Mouse (Mus musculus): Measurements from ENCODE around the gene Olfr272. TPM values are rescaled to one million over a fixed set of nuclear protein-coding genes. Genes with fewer than 3 reads are reported as not detected.

The Olfr272 gene
- polyA plus RNA-seq (2015; fragmentation: Nextera tagmentation; extraction: Ambion mirVana), result not detected in 2 replicates

GRCm38 (mm10) chr4:52919078-52919477 is at the start of gene Olfr272:
Olfr272 (minus strand) TSS chr4:52919178.
- DNase-seq (ENCODE audit: low spot score), result no peak

DNA sequence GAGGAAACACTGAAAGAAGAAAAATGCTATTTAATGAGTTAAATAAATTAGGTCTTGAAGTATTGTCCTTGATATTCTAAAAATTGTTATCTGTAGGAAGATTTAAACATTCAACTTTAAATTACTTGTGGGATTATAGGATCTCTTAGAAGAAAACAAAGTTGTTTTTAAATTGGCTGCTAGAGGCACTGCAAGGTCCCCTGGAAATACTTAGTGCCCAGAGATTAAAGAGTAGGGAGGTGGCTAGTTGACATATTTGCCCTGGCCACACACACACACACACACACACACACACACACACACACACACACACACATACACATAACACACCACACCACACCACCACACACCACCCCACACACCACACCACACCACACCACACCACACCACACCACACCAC is 45.3 kb upstream of the Olfr272 start, which contains the start of gene Olfr270:
TSS of gene Olfr270 (plus strand) at position 301 of the 400 bp plus-strand sequence.
- DNase-seq (ENCODE audit: low spot score), result no peak

GRCm38 (mm10) chr4:52958693-52959092 is 39.7 kb upstream of the Olfr272 start:
- DNase-seq (ENCODE audit: low spot score), result peak; percentile 5

DNA sequence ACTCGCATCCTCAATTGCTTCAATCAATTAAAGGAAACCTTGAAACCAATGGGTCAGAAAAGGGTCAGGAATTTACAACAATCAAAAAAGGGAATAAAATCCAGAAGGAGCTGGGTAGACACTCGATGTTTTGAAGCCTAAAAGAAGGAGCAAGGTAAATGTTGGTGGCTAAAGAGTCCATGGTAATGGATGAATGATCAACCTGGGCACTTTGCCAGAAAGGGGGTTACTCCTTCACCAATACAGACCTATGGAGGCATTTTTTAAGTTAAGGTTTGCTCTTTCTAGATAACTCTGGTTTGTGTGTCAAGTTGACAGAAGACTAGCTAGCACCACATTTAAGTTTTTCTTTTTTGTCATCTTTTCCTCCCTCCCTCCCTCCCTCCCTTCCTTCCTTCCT is 30.0 kb upstream of the Olfr272 start:
- DNase-seq (ENCODE audit: low spot score), result no peak

DNA sequence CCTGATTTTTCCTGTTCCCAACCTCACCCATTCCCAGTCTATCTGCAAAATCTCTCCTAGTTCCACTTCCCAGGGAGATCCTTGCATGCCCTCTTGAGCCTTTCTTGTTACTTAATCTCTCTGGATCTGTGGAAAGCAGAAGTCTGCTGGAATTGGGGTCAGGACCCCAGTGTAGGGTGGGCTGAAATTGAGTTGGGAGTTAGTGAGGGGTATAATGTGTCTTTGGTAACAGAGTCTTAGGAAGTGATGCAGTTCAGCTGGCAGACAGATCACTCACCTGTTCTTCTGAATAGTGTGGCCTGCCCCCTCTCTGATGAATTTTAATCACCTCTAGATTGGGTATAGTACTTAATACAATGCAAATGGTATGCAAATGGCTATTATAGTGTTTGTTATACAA is 27.7 kb upstream of the Olfr272 start:
- no peak for DNase-seq (ENCODE audit: low spot score)

GRCm38 (mm10) chr4:52930480-52930879 is 11.5 kb upstream of the Olfr272 start:
- no peak for DNase-seq (ENCODE audit: low spot score)

DNA sequence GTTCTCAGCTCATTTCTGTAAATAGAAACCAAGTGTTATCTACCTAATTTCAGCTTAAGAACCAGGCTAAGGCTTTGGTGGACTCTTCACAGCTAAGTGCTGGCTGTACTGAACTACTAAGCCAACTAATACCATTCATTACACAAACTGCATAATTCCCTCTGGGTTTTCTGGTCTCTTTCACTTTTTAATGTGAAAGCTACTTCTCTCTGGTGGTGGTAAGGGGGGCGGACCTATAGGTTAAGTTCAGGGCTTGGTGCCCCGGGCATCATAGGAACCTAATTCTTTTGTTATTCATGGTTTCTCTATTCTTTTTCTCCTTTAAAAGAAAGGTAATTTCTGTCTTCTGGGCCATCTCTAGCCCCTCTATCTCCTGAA is 1.7 kb downstream of the Olfr272 start:
- DNase-seq (ENCODE audit: low spot score), result no peak

- DNase-seq (ENCODE audit: low spot score), result no peak
These were observed 2.2 kb downstream of the Olfr272 start for GRCm38 (mm10) chr4:52916659-52917310.

- no peak for DNase-seq (ENCODE audit: low spot score)
These were observed 6.6 kb downstream of the Olfr272 start for GRCm38 (mm10) chr4:52912409-52912808.

DNA sequence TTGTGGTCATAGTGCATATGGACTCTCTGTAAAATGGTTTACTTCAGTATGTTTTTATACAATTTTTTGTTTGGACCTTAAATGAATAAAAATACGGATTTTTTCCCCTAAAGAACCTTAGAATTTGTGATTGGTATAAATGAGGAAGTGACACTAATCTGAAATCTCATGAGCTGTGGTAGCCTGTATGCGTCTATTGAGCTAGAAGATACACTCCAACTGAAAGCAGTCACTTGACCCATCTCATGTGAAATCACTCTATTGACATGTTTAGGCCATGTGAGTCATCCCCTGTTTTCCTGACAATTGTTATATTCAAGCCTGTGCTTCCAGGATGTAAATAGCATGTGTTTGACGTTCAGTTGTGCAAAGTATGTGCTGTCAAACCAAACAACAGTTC is 9.4 kb downstream of the Olfr272 start:
- DNase-seq (ENCODE audit: low spot score), result no peak

GRCm38 (mm10) chr4:52864156-52864555 is 54.8 kb downstream of the Olfr272 start:
- DNase-seq (ENCODE audit: low spot score), result no peak

Other genes with a start within 250 kb of the Olfr272 start
- not detected in 2 replicates for gene Olfr275, start 104.6 kb downstream of the Olfr272 start, polyA plus RNA-seq (2015; fragmentation: Nextera tagmentation; extraction: Ambion mirVana)
- gene Olfr273, start 59.9 kb downstream of the Olfr272 start, polyA plus RNA-seq (2015; fragmentation: Nextera tagmentation; extraction: Ambion mirVana), result not detected in 2 replicates
- not detected in 2 replicates for gene Olfr270, start 45.4 kb upstream of the Olfr272 start, polyA plus RNA-seq (2015; fragmentation: Nextera tagmentation; extraction: Ambion mirVana)
- not detected in 2 replicates for gene Nipsnap3a, start 70.1 kb upstream of the Olfr272 start, polyA plus RNA-seq (2015; fragmentation: Nextera tagmentation; extraction: Ambion mirVana)
- 70.1 and 71.6 TPM in 2 replicates for gene Nipsnap3b, start 92.7 kb upstream of the Olfr272 start, polyA plus RNA-seq (2015; fragmentation: Nextera tagmentation; extraction: Ambion mirVana)
- 2.9 and 4.6 TPM in 2 replicates for gene Abca1, start 240.7 kb upstream of the Olfr272 start, polyA plus RNA-seq (2015; fragmentation: Nextera tagmentation; extraction: Ambion mirVana)